Mouse (Mus musculus) adrenal gland, postnatal 4 days (tissue): Measurements from ENCODE around the gene Abca3. TPM values are rescaled to one million over a fixed set of nuclear protein-coding genes. Genes with fewer than 3 reads are reported as not detected.
"Not testable (repeated sequence)": the region's sequence is repeated elsewhere in the genome, so short reads cannot be mapped to it uniquely, and the experiment has no call there.

Experiments
- DNase-seq, 2 experiments: peaks; one replicate each; pipeline ENCODE4 v3.0.0; 2021 to 2022; ENCODE audit warnings: low spot score in 2 of 2, mixed read lengths in 2 of 2
- microRNA-seq: library from miRNA; unstranded; fragments of <30 nt; microRNA quantifications from one replicate; pipeline ENCODE4 v1.2.0, GENCODE M21; 2021
- total RNA-seq, 2 experiments: library from RNA; stranded (reverse); gene quantifications; 2 replicates each; pipeline ENCODE4 v1.2.3; 2021

Abca3 gene
- total RNA-seq, 2 experiments from 2014 or later: 27.2 to 38.5 TPM

DNA sequence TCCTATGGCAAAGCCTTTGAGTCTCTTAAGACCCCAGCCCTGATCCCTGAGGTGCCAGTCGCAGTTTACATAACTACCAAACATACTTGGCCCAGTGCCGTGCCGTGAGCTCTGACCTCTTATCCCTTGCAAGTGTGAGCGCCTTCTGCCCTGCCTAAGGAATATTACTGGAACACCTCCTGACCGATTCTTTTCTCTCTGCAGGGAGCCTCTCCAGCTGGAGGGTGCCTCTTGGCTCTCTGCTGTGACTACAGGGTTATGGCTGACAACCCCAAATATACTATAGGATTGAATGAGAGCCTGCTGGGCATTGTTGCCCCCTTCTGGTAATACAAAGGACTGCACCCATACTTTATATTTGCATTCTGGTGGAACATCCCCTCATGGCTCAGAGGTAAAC, 85.3 kb downstream of the Abca3 start:
- DNase-seq: no peak

GRCm38 (mm10) chr17:24440377-24440776, 88.6 kb downstream of the Abca3 start:
- no peak for DNase-seq

- no peak for DNase-seq
Observed at GRCm38 (mm10) chr17:24441148-24441547, 89.4 kb downstream of the Abca3 start.

GRCm38 (mm10) chr17:24442107-24442506, 90.4 kb downstream of the Abca3 start:
- DNase-seq: no peak

GRCm38 (mm10) chr17:24442632-24443155, 90.9 kb downstream of the Abca3 start, which contains the start of gene Dnase1l2:
Gene Dnase1l2 (minus strand): TSS chr17:24443105.
- DNase-seq: no peak

DNA sequence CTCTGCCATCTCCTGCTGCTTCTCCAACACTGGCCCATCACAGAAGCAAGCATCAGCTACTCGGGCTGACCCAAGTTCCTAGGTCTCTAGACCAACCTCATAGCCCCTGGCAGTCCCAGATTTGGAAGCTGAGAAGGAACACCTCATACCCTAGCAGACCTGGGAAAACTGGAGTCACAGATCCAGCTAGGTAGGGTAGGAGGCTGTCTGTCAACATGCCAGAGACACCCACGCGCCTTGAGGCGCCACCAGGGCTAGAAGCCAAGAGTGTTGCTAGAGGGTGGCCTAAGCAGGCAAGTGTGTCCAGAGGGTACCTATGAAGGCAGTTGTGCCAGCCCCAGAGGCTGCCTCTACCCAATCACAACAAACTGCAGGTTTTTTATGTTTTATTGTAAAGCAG, 91.7 kb downstream of the Abca3 start:
- DNase-seq: no peak

GRCm38 (mm10) chr17:24446590-24446989, 94.8 kb downstream of the Abca3 start:
- no peak for DNase-seq

- no peak for DNase-seq
Observed at GRCm38 (mm10) chr17:24449507-24449906, 97.8 kb downstream of the Abca3 start.

- DNase-seq: no peak
Observed at GRCm38 (mm10) chr17:24451220-24451619, 99.5 kb downstream of the Abca3 start.

GRCm38 (mm10) chr17:24453372-24453771, 101.6 kb downstream of the Abca3 start:
- DNase-seq: no peak

GRCm38 (mm10) chr17:24454218-24454755, 102.5 kb downstream of the Abca3 start:
- DNase-seq: no peak

- DNase-seq: peak; percentile 90 to 99
Observed at GRCm38 (mm10) chr17:24454756-24455522, 103.2 kb downstream of the Abca3 start.

DNA sequence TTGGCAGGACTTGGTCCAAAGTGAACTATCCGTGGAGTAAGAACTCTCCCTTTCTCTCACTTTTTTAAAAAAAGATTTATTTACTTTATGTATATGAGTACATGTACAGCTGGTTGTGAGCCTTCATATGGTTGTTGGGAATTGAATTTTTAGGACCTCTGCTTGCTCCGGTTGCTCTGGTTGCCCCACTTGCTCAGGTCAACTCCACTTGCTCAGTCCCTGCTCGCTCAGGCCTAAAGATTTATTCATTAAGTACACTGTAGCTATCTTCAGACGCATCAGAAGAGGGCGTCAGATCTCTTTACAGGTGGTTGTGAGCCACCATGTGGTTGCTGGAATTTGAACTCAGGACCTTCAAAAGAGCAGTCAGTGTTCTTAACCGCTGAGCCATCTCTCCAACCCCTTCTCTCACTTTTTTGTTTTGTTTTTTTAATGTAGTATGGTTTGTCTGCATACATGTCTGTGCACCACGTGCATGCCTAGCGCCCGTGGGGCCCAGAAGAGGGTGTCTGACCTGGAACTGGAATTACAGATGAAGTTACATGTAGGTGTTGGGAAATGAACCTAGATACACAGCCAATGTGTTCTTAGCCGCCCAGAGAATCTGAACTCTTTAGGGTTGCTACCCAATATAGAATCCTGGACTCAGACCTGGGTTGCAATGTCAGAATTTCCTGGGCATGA, 103.9 kb downstream of the Abca3 start:
- not testable (repeated sequence) for DNase-seq

Small RNA genes within 50 kb of the gene (microRNA-seq; reads per million reads assigned to microRNA genes)
- gene Gm24427: not detected

Other genes starting within 250 kb of the Abca3 start
- 10 to 100 TPM; 51.0 to 51.8 TPM for gene Pdpk1, start 201.0 kb upstream of the Abca3 start, total RNA-seq
- gene Amdhd2, start 188.2 kb upstream of the Abca3 start, total RNA-seq: 10 to 100 TPM; 44.9 to 46.8 TPM
- gene Atp6v0c, start 182.2 kb upstream of the Abca3 start, total RNA-seq: 100 to 1,000 TPM; 344 to 347 TPM
- 10 to 100 TPM; 13.7 to 15.9 TPM for gene Tbc1d24, start 146.4 kb upstream of the Abca3 start, total RNA-seq
- gene Ntn3, start 142.4 kb upstream of the Abca3 start, total RNA-seq: 1 to 10 TPM; 7.6 to 8.2 TPM
- 10 to 100 TPM; 13.8 to 17.6 TPM for gene Tedc2, start 131.1 kb upstream of the Abca3 start, total RNA-seq
- 10 to 100 TPM; 23.3 to 25.5 TPM for gene Ccnf, start 100.5 kb upstream of the Abca3 start, total RNA-seq
- gene Abca17, start 882 bp upstream of the Abca3 start, total RNA-seq: under 1 TPM in 1 of 2 experiments, not detected in 1; 0.11 TPM
- 100 to 1,000 TPM; 122 to 133 TPM for gene Rnps1, start 62.6 kb downstream of the Abca3 start, total RNA-seq
- 100 to 1,000 TPM; 165 to 199 TPM for gene Eci1, start 74.7 kb downstream of the Abca3 start, total RNA-seq
- gene Dnase1l2, start 91.2 kb downstream of the Abca3 start, total RNA-seq: 1 to 10 TPM; 3.1 to 3.4 TPM
- gene E4f1, start 118.4 kb downstream of the Abca3 start, total RNA-seq: 10 to 100 TPM; 31.8 to 35.1 TPM
- gene Pgp, start 118.4 kb downstream of the Abca3 start, total RNA-seq: 10 to 100 TPM; 44.6 to 46.4 TPM
- gene Bricd5, start 121.9 kb downstream of the Abca3 start, total RNA-seq: under 1 TPM; 0.50 to 0.93 TPM
- gene Mlst8, start 127.1 kb downstream of the Abca3 start, total RNA-seq: 10 to 100 TPM; 28.0 to 30.0 TPM
- 10 to 100 TPM; 62.4 to 65.2 TPM for gene Caskin1, start 136.7 kb downstream of the Abca3 start, total RNA-seq
- 100 to 1,000 TPM; 137 to 149 TPM for gene Traf7, start 176.0 kb downstream of the Abca3 start, total RNA-seq
- gene Rab26, start 182.3 kb downstream of the Abca3 start, total RNA-seq: 1 to 10 TPM; 1.1 to 1.9 TPM
- gene Pkd1, start 197.9 kb downstream of the Abca3 start, total RNA-seq: 10 to 100 TPM; 67.8 to 70.9 TPM